Mouse (Mus musculus) stomach, embryonic 14.5 days (tissue): Measurements from ENCODE around the gene Slc5a11. TPM values are rescaled to one million over a fixed set of nuclear protein-coding genes. Genes with fewer than 3 reads are reported as not detected.

ENCODE experiments used
- ATAC-seq: fragments of 200-750 bp; cut with Nextera tagmentation; 2 replicates; pipeline ENCODE4 v1.8.0; 2017; ENCODE audit warnings: low read depth, moderate TSS enrichment; ENCODE audit not compliant: insufficient number of reproducible peaks, insufficient read depth, low FRiP score
- H3K27ac ChIP-seq: fragments of 300-500 bp; sonication (generic); 2 replicates; pipeline ENCODE4 v1.5.1; 2014; ENCODE audit warnings: mild to moderate bottlenecking, low read length, moderate library complexity, mixed read lengths
- H3K27me3 ChIP-seq: fragments of 300-500 bp; sonication (generic); 2 replicates; pipeline ENCODE4 v1.6.1; 2014; ENCODE audit warnings: low read length, control low read depth, mixed read lengths; ENCODE audit not compliant: control insufficient read depth, insufficient read depth
- H3K36me3 ChIP-seq: fragments of 300-500 bp; sonication (generic); 2 replicates; pipeline ENCODE4 v1.6.1; 2014; ENCODE audit warnings: mild to moderate bottlenecking, control low read depth, low read length, moderate library complexity, mixed read lengths; ENCODE audit not compliant: control insufficient read depth, insufficient read depth
- H3K4me1 ChIP-seq: fragments of 300-500 bp; sonication (generic); 2 replicates; pipeline ENCODE4 v1.6.1; 2014; ENCODE audit warnings: low read length, control low read depth, mixed read lengths; ENCODE audit not compliant: control insufficient read depth, insufficient read depth
- H3K4me2 ChIP-seq: fragments of 300-500 bp; sonication (generic); replicated peaks from 2 replicates; pipeline ENCODE4 v1.6.1; 2014; ENCODE audit warnings: low read depth, low read length, control low read depth
- H3K4me3 ChIP-seq: fragments of 300-500 bp; sonication (generic); 2 replicates; pipeline ENCODE4 v1.5.1; 2014; ENCODE audit warnings: low read depth, low read length, control low read depth
- H3K9ac ChIP-seq: fragments of 300-500 bp; sonication (generic); replicated peaks from 2 replicates; pipeline ENCODE4 v1.6.1; 2014; ENCODE audit warnings: low read depth, mild to moderate bottlenecking, control low read depth, low read length, moderate library complexity, mixed read lengths
- H3K9me3 ChIP-seq: fragments of 300-500 bp; sonication (generic); 2 replicates; pipeline ENCODE4 v1.6.1; 2016; ENCODE audit warnings: low read depth, low read length, control low read depth; ENCODE audit not compliant: control insufficient read depth
- WGBS: fragments of 180-500 bp; shearing (Covaris S2); extraction: QIAGEN DNeasy Blood & Tissue Kit; methylation state at CpG from one replicate; pipeline ENCODE4 v1.1.7; 2014; 5-methylcytosine and 5-hydroxymethylcytosine counted together
- polyA plus RNA-seq: library from polyadenylated mRNA; unstranded; fragments of >200 nt; fragmentation: Nextera tagmentation; extraction: Ambion mirVana; gene quantifications from 2 replicates; pipeline ENCODE4 v1.2.1, GENCODE M21; 2014

Slc5a11 gene
- polyA plus RNA-seq, 1 experiment from 2014 or later: 0.20 TPM

DNA sequence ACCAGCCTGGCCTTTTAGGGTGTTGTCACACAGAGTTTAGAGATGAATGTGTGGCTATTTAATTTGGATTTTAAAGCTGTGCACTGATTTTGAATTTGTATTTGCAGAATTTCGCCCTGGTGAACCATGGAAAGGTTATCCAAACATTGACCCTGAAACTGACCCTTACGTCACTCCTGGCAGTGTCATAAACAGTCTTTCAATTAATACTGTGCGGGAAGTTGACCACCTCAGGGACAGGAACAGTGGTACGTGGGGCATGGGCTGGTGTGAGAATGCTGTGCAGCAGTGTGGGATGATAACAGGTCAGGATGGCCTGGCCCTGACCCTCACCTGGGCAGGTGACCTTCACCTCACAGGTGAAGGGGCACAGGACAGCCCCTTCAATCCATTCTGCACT is 27.3 kb upstream of the Slc5a11 start:
- Histone ChIP-seq H3K4me1 (no peaks in the 10 kb centered on the region), H3K36me3 (peaks cover 90% of the 10 kb centered on the region), H3K4me2 (no peak overlapping the region), H3K27me3 (no peaks in the 10 kb centered on the region), H3K9ac (no peak overlapping the region), H3K9me3 (no peaks in the 10 kb centered on the region), H3K4me3 (no peak overlapping the region), H3K27ac (no peak overlapping the region)
- ATAC-seq: no peak
- 52% methylated on average over 4 of the region's 4 CpGs for WGBS

DNA sequence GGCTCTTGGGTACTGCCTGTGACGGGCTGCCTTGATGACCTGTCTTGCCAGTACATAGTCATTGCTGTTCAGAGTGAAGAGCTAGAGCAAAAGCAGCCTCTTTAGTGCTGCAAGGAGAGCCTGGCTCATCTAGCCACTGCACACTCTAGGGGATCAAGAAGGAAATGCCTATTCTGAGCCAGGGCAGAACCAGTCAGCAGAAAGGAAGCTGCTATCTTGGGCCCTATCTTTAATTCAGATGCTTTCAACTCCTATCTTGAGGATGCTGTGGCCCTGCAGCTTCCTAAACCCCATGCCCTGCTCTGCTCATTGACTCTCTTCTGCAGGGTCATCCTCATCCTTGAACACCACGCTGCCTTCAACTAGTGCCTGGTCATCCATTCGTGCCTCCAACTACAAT is 26.1 kb upstream of the Slc5a11 start:
- no peak overlapping the region for H3K27ac ChIP-seq
- H3K4me1 ChIP-seq: no peaks in the 10 kb centered on the region
- no peak overlapping the region for H3K9ac ChIP-seq
- WGBS: 92% methylated on average over 3 of the region's 3 CpGs
- H3K4me2 ChIP-seq: no peak overlapping the region
- ATAC-seq: no peak
- H3K4me3 ChIP-seq: no peak overlapping the region
- H3K36me3 ChIP-seq: peaks cover 90% of the 10 kb centered on the region
- H3K9me3 ChIP-seq: no peaks in the 10 kb centered on the region
- H3K27me3 ChIP-seq: no peaks in the 10 kb centered on the region

DNA sequence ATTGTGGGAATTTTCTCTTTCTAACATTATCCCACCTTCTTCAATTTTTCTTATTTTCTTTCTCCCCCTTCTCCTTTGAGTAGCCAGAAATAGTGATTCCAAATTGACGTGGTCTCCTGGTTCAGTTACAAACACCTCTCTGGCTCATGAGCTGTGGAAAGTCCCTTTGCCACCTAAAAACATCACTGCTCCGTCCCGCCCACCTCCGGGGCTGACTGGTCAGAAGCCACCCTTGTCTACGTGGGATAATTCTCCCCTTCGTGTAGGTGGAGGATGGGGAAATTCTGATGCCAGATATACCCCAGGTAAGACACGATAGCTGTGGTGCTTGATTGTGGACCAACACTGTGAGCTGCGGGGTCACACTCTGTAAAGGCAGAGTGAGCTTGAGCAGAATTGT is 24.8 kb upstream of the Slc5a11 start:
- H3K27me3 ChIP-seq: no peaks in the 10 kb centered on the region
- H3K9me3 ChIP-seq: no peaks in the 10 kb centered on the region
- H3K27ac ChIP-seq: no peak overlapping the region
- no peaks in the 10 kb centered on the region for H3K4me1 ChIP-seq
- no peak overlapping the region for H3K4me2 ChIP-seq
- ATAC-seq: no peak
- H3K9ac ChIP-seq: no peak overlapping the region
- H3K4me3 ChIP-seq: no peak overlapping the region
- 92% methylated on average over 8 of the region's 8 CpGs for WGBS
- H3K36me3 ChIP-seq: peaks cover 84% of the 10 kb centered on the region

DNA sequence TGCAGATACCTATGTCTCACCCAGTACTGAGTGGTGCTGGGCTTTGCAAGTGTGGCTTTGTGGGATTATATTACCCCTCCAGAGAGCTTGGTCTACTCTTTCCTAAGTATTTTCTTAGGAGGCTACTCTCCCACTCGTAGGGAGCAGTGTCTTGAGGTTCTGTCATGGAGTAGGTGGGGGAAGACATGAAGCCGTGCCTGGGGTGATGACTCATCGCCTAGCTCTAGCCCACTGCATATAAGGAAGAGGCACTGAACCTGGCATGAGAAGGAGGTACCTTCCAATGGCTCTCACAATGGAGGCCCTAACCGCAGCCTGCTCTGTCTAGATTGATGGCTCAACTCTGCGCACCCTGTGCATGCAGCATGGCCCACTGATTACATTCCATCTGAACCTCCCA is 22.8 kb upstream of the Slc5a11 start:
- Histone ChIP-seq H3K36me3 (peaks cover 75% of the 10 kb centered on the region), H3K4me3 (no peak overlapping the region), H3K27ac (no peak overlapping the region), H3K27me3 (no peaks in the 10 kb centered on the region), H3K9me3 (no peaks in the 10 kb centered on the region), H3K9ac (no peak overlapping the region), H3K4me2 (no peak overlapping the region), H3K4me1 (no peaks in the 10 kb centered on the region)
- WGBS: 82% methylated on average over 5 of the region's 5 CpGs
- ATAC-seq: no peak

DNA sequence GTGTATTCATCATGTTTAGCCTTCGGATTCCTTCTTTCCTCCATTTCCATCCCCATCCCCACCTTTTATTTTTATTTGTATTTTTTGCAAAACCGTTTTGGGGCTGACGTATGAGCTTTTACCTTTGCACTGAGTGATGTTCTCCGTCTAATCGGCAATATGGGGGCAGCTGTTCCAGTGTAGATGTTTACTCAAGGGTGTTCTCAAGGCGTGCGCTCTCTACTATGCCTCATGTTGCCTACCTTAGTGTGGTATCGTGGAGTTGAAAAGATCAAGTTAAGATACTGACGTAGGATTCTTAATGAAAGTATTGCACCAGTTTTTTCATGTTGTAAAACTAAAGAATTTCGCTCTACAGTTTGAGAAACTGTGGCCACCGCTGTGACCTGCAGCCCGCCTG is 21.4 kb upstream of the Slc5a11 start:
- ATAC-seq: no peak
- Histone ChIP-seq H3K9me3 (no peaks in the 10 kb centered on the region), H3K27ac (no peak overlapping the region), H3K36me3 (peaks cover 62% of the 10 kb centered on the region), H3K4me1 (no peaks in the 10 kb centered on the region), H3K4me2 (no peak overlapping the region), H3K4me3 (no peak overlapping the region), H3K9ac (no peak overlapping the region), H3K27me3 (no peaks in the 10 kb centered on the region)
- WGBS: 89% methylated on average over 12 of the region's 12 CpGs

GRCm38 (mm10) chr7:123194696-123195095 is 19.9 kb upstream of the Slc5a11 start:
- ATAC-seq: no peak
- Histone ChIP-seq H3K36me3 (peaks cover 49% of the 10 kb centered on the region), H3K9me3 (no peaks in the 10 kb centered on the region), H3K4me2 (no peak overlapping the region), H3K4me1 (no peaks in the 10 kb centered on the region), H3K27ac (no peak overlapping the region), H3K4me3 (no peak overlapping the region), H3K9ac (no peak overlapping the region), H3K27me3 (no peaks in the 10 kb centered on the region)
- WGBS: 92% methylated on average over 8 of the region's 8 CpGs

DNA sequence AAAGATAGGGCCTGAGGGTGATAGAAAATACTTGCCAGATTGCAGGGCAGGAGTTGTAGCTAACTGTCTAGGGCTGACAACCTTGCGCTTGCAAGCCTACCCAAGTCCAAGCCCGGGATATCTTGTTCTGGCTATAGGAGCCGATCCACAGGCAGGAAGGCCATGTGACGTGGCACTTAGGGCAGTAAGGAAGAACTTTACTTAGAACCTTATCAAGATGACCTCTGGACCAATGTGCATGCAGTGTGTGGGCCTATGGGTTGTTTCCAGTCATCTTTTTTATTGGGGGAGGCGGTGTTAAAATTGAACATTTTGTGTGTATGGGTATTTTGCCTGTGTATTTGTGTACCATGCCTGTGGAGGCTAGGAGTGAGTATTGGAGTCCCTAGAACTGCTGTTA is 18.1 kb upstream of the Slc5a11 start:
- WGBS: 85% methylated on average over 5 of the region's 5 CpGs

DNA sequence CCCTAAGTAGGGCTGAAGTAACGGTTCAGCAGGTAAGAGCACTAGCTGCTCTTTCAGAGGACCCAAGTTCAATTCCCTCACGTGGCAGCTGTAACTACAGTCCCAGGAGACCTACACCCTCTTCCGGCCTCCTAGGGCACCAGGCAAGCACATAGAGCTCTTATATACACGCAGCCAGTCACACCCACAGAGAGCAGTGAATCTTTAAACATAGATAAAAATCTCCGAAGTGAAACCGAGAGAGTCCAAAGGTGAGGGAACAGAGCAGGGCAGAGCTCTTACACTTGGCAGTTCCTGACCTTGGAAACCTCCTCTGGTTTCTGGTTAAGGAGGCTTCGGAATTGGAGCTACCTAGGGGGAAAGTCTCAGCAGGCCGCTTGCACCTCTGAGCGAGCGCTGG is 15.9 kb upstream of the Slc5a11 start:
- H3K36me3 ChIP-seq: peaks cover 13% of the 10 kb centered on the region
- H3K9ac ChIP-seq: no peak overlapping the region
- no peaks in the 10 kb centered on the region for H3K4me1 ChIP-seq
- H3K4me3 ChIP-seq: no peak overlapping the region
- no peak overlapping the region for H3K4me2 ChIP-seq
- no peaks in the 10 kb centered on the region for H3K9me3 ChIP-seq
- no peaks in the 10 kb centered on the region for H3K27me3 ChIP-seq
- ATAC-seq: no peak
- no peak overlapping the region for H3K27ac ChIP-seq
- WGBS: 54% methylated on average over 10 of the region's 10 CpGs

More for the DNA sequence above, 18.1 kb upstream of the Slc5a11 start:
- Histone ChIP-seq H3K4me2 (no peak overlapping the region), H3K36me3 (peaks cover 33% of the 10 kb centered on the region), H3K4me3 (no peak overlapping the region), H3K9me3 (no peaks in the 10 kb centered on the region), H3K27me3 (no peaks in the 10 kb centered on the region), H3K9ac (no peak overlapping the region), H3K27ac (no peak overlapping the region), H3K4me1 (no peaks in the 10 kb centered on the region)
- no peak for ATAC-seq

DNA sequence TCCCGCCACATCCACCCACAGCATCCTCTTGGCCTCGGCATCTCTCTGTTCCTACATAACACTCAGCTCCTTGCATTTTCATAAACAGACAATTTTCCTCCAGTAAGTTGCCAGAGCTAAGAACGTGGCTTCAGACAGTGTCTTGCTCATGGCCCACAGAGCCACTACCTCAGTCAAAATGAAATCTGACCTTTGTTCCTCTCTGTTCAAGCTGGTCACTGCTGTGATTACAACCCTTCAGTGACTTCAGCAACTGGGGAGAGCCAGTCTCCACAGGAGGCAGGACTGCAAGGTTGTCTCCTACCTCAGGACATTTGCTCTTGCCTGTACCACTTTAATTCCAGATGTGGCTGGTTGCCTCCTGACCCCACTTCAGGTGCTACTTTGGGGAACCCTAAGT is 15.4 kb upstream of the Slc5a11 start:
- Histone ChIP-seq H3K36me3 (peaks cover 13% of the 10 kb centered on the region), H3K4me1 (no peaks in the 10 kb centered on the region), H3K4me3 (no peak overlapping the region), H3K9ac (no peak overlapping the region), H3K9me3 (no peaks in the 10 kb centered on the region), H3K4me2 (no peak overlapping the region), H3K27me3 (no peaks in the 10 kb centered on the region), H3K27ac (no peak overlapping the region)
- WGBS: 69% methylated on average over 3 of the region's 3 CpGs
- no peak for ATAC-seq
